Mouse (Mus musculus) adrenal gland, adult (tissue): ENCODE results near the gene Ccsap.

ENCODE experiments used
- DNase-seq, 2 experiments: peaks; one replicate each; pipeline ENCODE4 v3.0.0; 2022 to 2023; ENCODE audit warnings: low spot score in 1 of 2; ENCODE audit not compliant: inconsistent age in 2 of 2

The Ccsap gene

GRCm38 (mm10) chr8:123880821-123881350 lies 20.9 kb upstream of the Ccsap start:
- DNase-seq = no peak

- DNase-seq = no peak
These were observed 20.3 kb upstream of the Ccsap start for GRCm38 (mm10) chr8:123880271-123880670.

- DNase-seq = no peak
These were observed 17.9 kb upstream of the Ccsap start for GRCm38 (mm10) chr8:123877865-123878264.

GRCm38 (mm10) chr8:123874324-123874723 lies 14.3 kb upstream of the Ccsap start:
- DNase-seq = no peak

- DNase-seq = no peak
These were observed 13.4 kb upstream of the Ccsap start for GRCm38 (mm10) chr8:123873364-123873763.

GRCm38 (mm10) chr8:123872048-123872447 lies 12.0 kb upstream of the Ccsap start:
- no peak for DNase-seq

GRCm38 (mm10) chr8:123866971-123867370 lies 7.0 kb upstream of the Ccsap start:
- peak; percentile 24 to 60 for DNase-seq

GRCm38 (mm10) chr8:123865786-123866185 lies 5.8 kb upstream of the Ccsap start:
- DNase-seq = peak; percentile 33 to 58

GRCm38 (mm10) chr8:123860386-123860785 lies 377 bp upstream of the Ccsap start:
- no peak for DNase-seq

- DNase-seq = peak; percentile 93 to 97
These were observed 915 bp downstream of the Ccsap start for GRCm38 (mm10) chr8:123858941-123859647.

GRCm38 (mm10) chr8:123858574-123858940 lies 1.5 kb downstream of the Ccsap start:
- DNase-seq = no peak

GRCm38 (mm10) chr8:123857361-123857760 lies 2.6 kb downstream of the Ccsap start:
- DNase-seq = no peak

GRCm38 (mm10) chr8:123854733-123855475 lies 5.1 kb downstream of the Ccsap start:
- DNase-seq = no peak

- no peak for DNase-seq
These were observed 5.8 kb downstream of the Ccsap start for GRCm38 (mm10) chr8:123854252-123854651.

GRCm38 (mm10) chr8:123851590-123851989 lies 8.4 kb downstream of the Ccsap start:
- DNase-seq = no peak

GRCm38 (mm10) chr8:123849352-123849751 lies 10.7 kb downstream of the Ccsap start:
- no peak for DNase-seq

- DNase-seq = no peak
These were observed 12.5 kb downstream of the Ccsap start for GRCm38 (mm10) chr8:123847546-123847945.

- DNase-seq = no peak
These were observed 13.5 kb downstream of the Ccsap start for GRCm38 (mm10) chr8:123846509-123846908.

- DNase-seq = peak in 1 of 2 experiments; percentile 43
These were observed 14.0 kb downstream of the Ccsap start for GRCm38 (mm10) chr8:123845991-123846390.

GRCm38 (mm10) chr8:123845114-123845513 lies 14.9 kb downstream of the Ccsap start:
- DNase-seq = no peak

GRCm38 (mm10) chr8:123844341-123844740 lies 15.7 kb downstream of the Ccsap start:
- no peak for DNase-seq

- DNase-seq = no peak
These were observed 17.9 kb downstream of the Ccsap start for GRCm38 (mm10) chr8:123842086-123842485.
